Mouse (Mus musculus) megakaryocyte, embryonic 14.5 days (primary cell): ENCODE data around the gene Dusp8. TPM values are rescaled to one million over a fixed set of nuclear protein-coding genes. Genes with fewer than 3 reads are reported as not detected.

Source experiments
- H3K27me3 ChIP-seq: replicated peaks from 2 replicates; pipeline ENCODE3; 2012; ENCODE audit warnings: inconsistent platforms
- H3K36me3 ChIP-seq: replicated peaks from 2 replicates; pipeline ENCODE3; 2012; ENCODE audit warnings: low read length, inconsistent platforms, mixed read lengths
- H3K4me1 ChIP-seq: 2 replicates; pipeline ENCODE4 v1.6.1; 2012; ENCODE audit warnings: inconsistent platforms
- H3K4me3 ChIP-seq: replicated peaks from 2 replicates; pipeline ENCODE3; 2012; ENCODE audit warnings: moderate library complexity, mild to moderate bottlenecking, inconsistent platforms
- H3K9me3 ChIP-seq: 2 replicates; pipeline ENCODE4 v1.6.1; 2012; ENCODE audit warnings: inconsistent platforms
- FLI1 ChIP-seq: IDR thresholded peaks from 2 replicates; pipeline ENCODE4 v1.6.1; 2012; ENCODE audit warnings: low read length, inconsistent platforms, mixed read lengths
- GATA1 ChIP-seq: IDR thresholded peaks from 3 replicates; pipeline ENCODE4 v1.6.1; 2012; ENCODE audit warnings: mixed read lengths, low read length, inconsistent platforms, borderline replicate concordance
- polyA plus RNA-seq: library from polyadenylated mRNA; stranded (reverse); fragments of >175 nt; gene quantifications from 2 replicates; pipeline ENCODE4 v1.2.3, GENCODE M21; 2012; ENCODE audit warnings: low replicate concordance; ENCODE audit not compliant: insufficient read depth

Gene Dusp8
- polyA plus RNA-seq, 1 experiment, result 0.07 TPM

GRCm38 (mm10) chr7:142097776-142098175, 2.1 kb upstream of the Dusp8 start:
- no peaks in the 10 kb centered on the region for H3K36me3 ChIP-seq
- H3K9me3 ChIP-seq, result no peaks in the 10 kb centered on the region
- no peak overlapping the region for H3K4me3 ChIP-seq
- peaks cover 30% of the 10 kb centered on the region for H3K4me1 ChIP-seq
- H3K27me3 ChIP-seq, result peaks cover 88% of the 10 kb centered on the region
- TF ChIP-seq FLI1, result no peak
- TF ChIP-seq GATA1, result no peak

DNA sequence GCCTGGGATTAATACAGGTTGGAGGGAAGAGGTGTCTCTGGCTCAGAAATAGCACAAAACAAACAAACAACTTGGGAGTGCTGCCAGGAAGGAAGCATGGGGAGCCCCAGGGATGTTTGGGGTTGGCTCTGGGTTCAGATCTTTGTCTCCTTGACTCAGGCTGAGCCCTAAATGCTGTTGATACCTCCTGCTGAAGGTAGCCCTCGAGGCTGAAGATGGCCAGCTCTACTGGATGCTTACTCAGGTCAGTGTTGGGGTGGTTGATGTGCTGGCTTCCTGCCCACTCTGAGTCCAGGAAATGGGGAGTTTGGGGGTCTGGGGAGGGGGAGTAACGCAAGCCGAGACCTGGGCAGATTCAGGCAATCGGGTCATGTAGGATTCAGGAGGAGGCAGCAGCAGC, 1.1 kb upstream of the Dusp8 start:
- peaks cover 30% of the 10 kb centered on the region for H3K4me1 ChIP-seq
- TF ChIP-seq GATA1 (no peak), FLI1 (no peak)
- H3K27me3 ChIP-seq, result peaks cover 92% of the 10 kb centered on the region
- no peaks in the 10 kb centered on the region for H3K36me3 ChIP-seq
- H3K4me3 ChIP-seq, result no peak overlapping the region
- no peaks in the 10 kb centered on the region for H3K9me3 ChIP-seq

DNA sequence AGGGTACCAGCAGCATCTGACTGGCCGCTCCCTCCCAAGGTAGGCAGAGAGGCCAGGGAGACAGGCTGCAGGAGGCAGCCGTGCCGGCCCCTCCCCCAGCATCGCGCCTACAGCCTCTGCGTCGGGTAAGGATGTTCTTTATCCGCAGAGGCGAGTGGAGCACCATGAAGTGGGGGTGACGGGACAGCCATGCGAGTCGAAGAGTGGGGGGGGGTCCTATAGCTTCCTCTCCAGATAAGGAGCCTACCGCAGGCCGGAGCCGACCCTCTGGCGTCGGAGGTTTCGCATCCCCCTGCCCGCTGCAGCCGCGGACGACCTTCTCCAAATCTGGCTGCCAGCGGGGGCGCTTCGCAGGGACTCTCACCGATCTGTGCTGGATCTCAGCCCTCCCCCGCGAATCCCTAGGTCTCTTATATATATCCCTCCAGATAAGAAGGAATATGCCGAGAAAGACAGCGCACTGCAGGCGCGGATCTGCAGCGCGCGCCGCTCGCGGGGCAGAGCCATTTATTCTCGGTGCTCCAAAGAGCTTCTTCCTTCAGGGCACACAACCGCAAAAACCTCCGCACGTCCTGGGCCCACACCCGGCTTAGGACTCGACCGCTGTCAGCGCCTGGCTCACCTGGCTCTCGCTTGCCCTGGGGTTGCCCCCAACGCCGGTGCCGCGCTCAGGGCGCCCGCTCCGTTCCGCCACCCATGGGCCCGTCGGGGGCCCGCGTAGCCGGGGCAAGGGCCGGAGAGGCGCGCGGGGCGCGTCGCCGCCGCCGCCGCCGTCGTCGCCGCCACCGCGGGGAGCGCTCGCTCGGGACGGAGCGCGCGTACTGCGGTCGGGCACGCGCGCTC, 1.1 kb downstream of the Dusp8 start:
- no peak for TF ChIP-seq GATA1
- no peak for TF ChIP-seq FLI1
- Histone ChIP-seq H3K9me3 (no peaks in the 10 kb centered on the region), H3K36me3 (no peaks in the 10 kb centered on the region), H3K4me1 (peaks cover 36% of the 10 kb centered on the region), H3K4me3 (peak overlapping the region; percentile 91), H3K27me3 (peaks cover 96% of the 10 kb centered on the region)

- no peak for TF ChIP-seq FLI1
- TF ChIP-seq GATA1, result no peak
Observed at GRCm38 (mm10) chr7:142093696-142094240, 1.9 kb downstream of the Dusp8 start.

GRCm38 (mm10) chr7:142092991-142093390, 2.7 kb downstream of the Dusp8 start:
- H3K27me3 ChIP-seq, result peaks cover 100% of the 10 kb centered on the region
- H3K36me3 ChIP-seq, result no peaks in the 10 kb centered on the region
- peaks cover 48% of the 10 kb centered on the region for H3K4me1 ChIP-seq
- no peak overlapping the region for H3K4me3 ChIP-seq
- H3K9me3 ChIP-seq, result no peaks in the 10 kb centered on the region
- TF ChIP-seq FLI1, result no peak
- no peak for TF ChIP-seq GATA1

More at GRCm38 (mm10) chr7:142093696-142094240, 1.9 kb downstream of the Dusp8 start:
- H3K27me3 ChIP-seq, result peaks cover 96% of the 10 kb centered on the region
- no peaks in the 10 kb centered on the region for H3K9me3 ChIP-seq
- peaks cover 41% of the 10 kb centered on the region for H3K4me1 ChIP-seq
- peak overlapping the region; percentile 91 for H3K4me3 ChIP-seq
- no peaks in the 10 kb centered on the region for H3K36me3 ChIP-seq

DNA sequence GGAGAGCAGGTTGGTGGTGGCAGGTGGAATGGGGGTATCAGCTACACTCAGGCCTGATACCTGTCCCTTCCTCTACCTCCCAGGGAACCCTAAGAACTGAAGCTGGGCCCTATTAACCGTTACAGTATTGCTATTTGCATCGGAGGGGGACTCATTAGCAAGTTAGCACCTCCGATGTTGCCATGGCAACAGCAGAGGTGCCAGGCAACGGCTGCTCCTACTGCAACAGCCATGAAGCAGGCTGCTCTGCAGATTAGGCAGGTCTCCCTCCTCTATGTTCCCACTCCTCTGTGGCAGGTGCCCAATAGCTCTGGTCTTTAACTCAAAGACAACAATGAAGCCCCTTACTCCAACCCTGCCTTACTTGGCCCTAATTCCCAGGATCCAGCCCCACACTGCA, 3.8 kb downstream of the Dusp8 start:
- no peaks in the 10 kb centered on the region for H3K36me3 ChIP-seq

DNA sequence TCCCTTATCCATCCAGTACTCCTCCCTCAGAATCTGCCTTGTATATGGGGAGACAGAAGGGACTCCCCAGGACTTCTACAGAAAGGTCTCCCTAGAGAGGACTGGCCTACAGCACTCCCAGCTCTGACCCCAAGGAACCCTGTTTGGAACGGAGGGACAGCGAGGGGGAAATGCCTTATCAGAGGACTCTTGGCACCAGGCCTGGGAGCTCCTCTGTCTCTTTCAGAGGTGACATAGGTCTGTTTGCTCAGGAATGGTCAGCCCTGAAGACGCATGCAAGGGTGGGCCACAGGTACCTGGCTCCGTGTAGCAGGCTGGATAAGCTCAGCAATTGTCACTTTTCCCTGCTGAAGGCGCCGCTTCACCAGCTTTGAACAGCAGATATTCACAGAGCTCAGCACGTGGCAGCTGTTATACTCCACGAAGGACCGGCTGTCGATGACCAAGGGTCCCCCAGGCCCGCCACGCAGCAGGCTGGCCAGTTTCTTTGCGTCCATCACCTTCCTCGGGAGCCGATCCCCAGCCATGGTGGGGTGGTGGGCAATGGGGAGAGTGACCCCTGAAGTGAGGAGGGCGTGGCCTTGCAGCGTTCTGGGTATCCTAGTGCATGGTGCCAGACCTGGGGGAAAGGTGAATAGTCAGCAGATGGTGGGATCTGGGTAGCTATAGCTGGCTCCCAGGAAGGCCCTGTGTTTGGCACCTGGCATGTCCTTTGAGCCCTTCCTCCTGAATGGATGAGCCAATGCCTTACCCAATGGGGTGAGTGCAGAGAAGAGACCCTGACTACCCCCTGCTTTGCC, 5.8 kb downstream of the Dusp8 start:
- Histone ChIP-seq H3K27me3 (peaks cover 100% of the 10 kb centered on the region), H3K9me3 (no peaks in the 10 kb centered on the region), H3K36me3 (no peaks in the 10 kb centered on the region), H3K4me3 (peak overlapping the region; percentile 51), H3K4me1 (peaks cover 55% of the 10 kb centered on the region)
- TF ChIP-seq FLI1, result no peak
- no peak for TF ChIP-seq GATA1

More for the DNA sequence above, 3.8 kb downstream of the Dusp8 start:
- Histone ChIP-seq H3K4me1 (peaks cover 53% of the 10 kb centered on the region), H3K27me3 (peaks cover 100% of the 10 kb centered on the region), H3K4me3 (no peak overlapping the region), H3K9me3 (no peaks in the 10 kb centered on the region)
- TF ChIP-seq GATA1 (no peak), FLI1 (no peak)

- H3K4me3 ChIP-seq, result no peak overlapping the region
- H3K4me1 ChIP-seq, result peaks cover 56% of the 10 kb centered on the region
- H3K9me3 ChIP-seq, result no peaks in the 10 kb centered on the region
- peaks cover 100% of the 10 kb centered on the region for H3K27me3 ChIP-seq
- no peaks in the 10 kb centered on the region for H3K36me3 ChIP-seq
- no peak for TF ChIP-seq GATA1
- no peak for TF ChIP-seq FLI1
Observed at GRCm38 (mm10) chr7:142088886-142089285, 6.8 kb downstream of the Dusp8 start.

- no peak for TF ChIP-seq FLI1
- TF ChIP-seq GATA1, result no peak
- Histone ChIP-seq H3K4me3 (no peak overlapping the region), H3K9me3 (no peaks in the 10 kb centered on the region), H3K36me3 (no peaks in the 10 kb centered on the region), H3K27me3 (peaks cover 100% of the 10 kb centered on the region), H3K4me1 (peaks cover 56% of the 10 kb centered on the region)
Observed at GRCm38 (mm10) chr7:142087069-142087652, 8.5 kb downstream of the Dusp8 start.
